Mouse (Mus musculus) heart, embryonic 15.5 days (tissue): Measurements from ENCODE around the gene Krt9. TPM values are rescaled to one million over a fixed set of nuclear protein-coding genes. Genes with fewer than 3 reads are reported as not detected.
A peak's percentile ranks its signal among the peaks of the same experiment; 100 is the strongest.

Source experiments
- ATAC-seq: fragments of 200-750 bp; cut with Nextera tagmentation; replicated peaks from 2 replicates; pipeline ENCODE4 v1.8.0; 2017; ENCODE audit warnings: low read depth, moderate TSS enrichment; ENCODE audit not compliant: insufficient number of reproducible peaks, insufficient read depth, low FRiP score
- H3K27ac ChIP-seq: fragments of 300-500 bp; sonication (generic); 2 replicates; pipeline ENCODE4 v1.5.1; 2015; ENCODE audit warnings: mild to moderate bottlenecking, inconsistent platforms
- H3K27me3 ChIP-seq: fragments of 300-500 bp; sonication (generic); 2 replicates; pipeline ENCODE4 v1.6.1; 2015; ENCODE audit warnings: inconsistent platforms
- H3K36me3 ChIP-seq: fragments of 300-500 bp; sonication (generic); 2 replicates; pipeline ENCODE4 v1.6.1; 2015; ENCODE audit warnings: mild to moderate bottlenecking, inconsistent platforms
- H3K4me1 ChIP-seq: fragments of 300-500 bp; sonication (generic); replicated peaks from 2 replicates; pipeline ENCODE4 v1.6.1; 2015; ENCODE audit warnings: inconsistent platforms
- H3K4me2 ChIP-seq: fragments of 300-500 bp; sonication (generic); 2 replicates; pipeline ENCODE4 v1.6.1; 2015; ENCODE audit warnings: inconsistent platforms, mild to moderate bottlenecking, moderate library complexity
- H3K4me3 ChIP-seq: fragments of 300-500 bp; sonication (generic); 2 replicates; pipeline ENCODE4 v1.5.1; 2015; ENCODE audit warnings: mild to moderate bottlenecking, inconsistent platforms
- H3K9ac ChIP-seq: fragments of 300-500 bp; sonication (generic); 2 replicates; pipeline ENCODE4 v1.6.1; 2015; ENCODE audit warnings: mild to moderate bottlenecking, inconsistent platforms
- H3K9me3 ChIP-seq: fragments of 300-500 bp; sonication (generic); replicated peaks from 2 replicates; pipeline ENCODE4 v1.6.1; 2016; ENCODE audit warnings: inconsistent platforms
- WGBS: fragments of 180-500 bp; shearing (Covaris S2); methylation state at CpG from one replicate; pipeline ENCODE4 v1.1.7; 2015; ENCODE audit warnings: mixed read lengths; 5-methylcytosine and 5-hydroxymethylcytosine counted together
- polyA plus RNA-seq: library from polyadenylated mRNA; unstranded; fragments of >200 nt; fragmentation: Nextera tagmentation; extraction: Ambion mirVana; gene quantifications from 2 replicates; pipeline ENCODE4 v1.2.1, GENCODE M21; 2015

The Krt9 gene
- polyA plus RNA-seq, 1 experiment from 2014 or later = not detected

DNA sequence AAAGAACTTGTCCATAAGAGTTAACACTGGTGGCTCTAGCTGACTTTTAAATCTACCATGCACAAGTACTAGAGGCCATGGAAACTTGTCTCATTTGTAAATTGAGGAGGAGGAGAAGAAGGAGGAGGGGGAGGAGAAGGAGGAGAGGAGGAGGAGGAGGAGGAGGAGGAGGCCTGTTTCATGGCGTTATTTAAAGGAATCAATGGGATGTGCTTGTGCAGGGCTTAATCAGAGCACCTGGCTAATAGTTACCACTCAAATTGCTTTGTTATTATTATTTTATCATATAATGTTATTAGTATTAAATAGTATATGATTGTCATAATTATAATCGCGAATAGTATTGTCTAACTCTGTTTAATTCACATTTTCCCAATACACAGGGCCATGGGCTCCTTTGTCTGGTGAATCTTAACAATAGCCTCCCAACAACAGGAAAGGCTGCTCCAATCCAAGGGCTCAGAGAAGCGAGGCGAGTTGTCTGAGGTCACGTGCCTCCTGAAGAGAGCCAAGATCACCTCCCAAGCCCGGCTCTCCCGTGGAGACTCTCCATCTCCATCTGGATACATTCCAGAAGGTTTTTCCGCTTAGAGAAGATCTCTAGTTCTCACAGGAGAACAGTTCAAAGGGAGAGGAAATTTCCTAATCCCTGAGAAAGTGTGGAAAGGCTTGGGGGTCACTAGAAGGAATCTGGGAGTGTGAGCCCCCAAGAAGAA is 44.3 kb downstream of the Krt9 start, which contains the start of gene Krt19:
Gene Krt19, minus strand, starts transcription at position 51 of the 716 bp plus-strand sequence.
- Histone ChIP-seq H3K27me3 (peaks cover 21% of the 10 kb centered on the region), H3K9me3 (no peaks in the 10 kb centered on the region), H3K4me3 (no peak within 1 kb of the TSS), H3K36me3 (no peaks in the 10 kb centered on the region), H3K27ac (no peak within 1 kb of the TSS), H3K4me2 (no peak within 1 kb of the TSS), H3K4me1 (peaks cover 27% of the 10 kb centered on the region), H3K9ac (no peak within 1 kb of the TSS)
- WGBS = 37% methylated on average over 9 of the region's 9 CpGs
- ATAC-seq = no peak

DNA sequence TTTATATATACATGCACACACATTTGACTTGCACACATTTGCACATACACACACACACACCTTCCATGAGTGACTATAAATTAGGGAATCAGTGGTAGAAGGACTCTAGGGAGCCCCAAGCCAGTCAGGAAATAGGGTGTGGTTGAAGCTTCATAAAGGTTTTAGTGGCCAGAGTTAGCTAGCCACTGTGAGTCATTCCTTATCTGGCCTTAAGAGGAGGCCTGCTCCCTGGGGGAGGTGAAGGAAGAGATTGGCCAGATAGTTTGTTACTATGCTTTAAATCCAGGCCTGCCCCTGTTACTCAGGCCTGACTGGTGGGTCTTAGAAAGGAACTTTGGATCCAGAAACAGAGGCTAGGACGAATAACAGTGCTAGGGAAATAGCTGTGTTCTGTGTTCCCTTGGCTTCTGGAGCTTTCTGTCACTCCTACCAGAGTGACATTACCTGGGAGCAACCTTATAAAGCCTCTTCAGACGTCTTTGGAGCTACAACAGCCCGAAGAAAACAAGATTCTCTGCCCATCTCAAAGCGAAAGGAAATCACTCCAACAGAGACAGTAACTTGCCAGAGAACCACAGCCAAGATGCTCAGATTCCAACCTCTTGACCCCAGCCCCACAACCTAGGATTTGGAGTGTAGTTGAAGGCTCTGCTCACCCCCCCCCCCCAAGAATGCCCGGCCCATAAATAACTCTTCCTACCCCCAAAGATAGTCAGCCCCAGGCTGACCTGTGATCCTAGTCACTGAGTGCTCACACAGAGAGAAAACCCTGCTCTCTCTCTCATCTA is 45.3 kb downstream of the Krt9 start:
- Histone ChIP-seq H3K9me3 (no peaks in the 10 kb centered on the region), H3K4me3 (no peak overlapping the region), H3K27ac (no peak overlapping the region), H3K4me1 (peaks cover 27% of the 10 kb centered on the region), H3K36me3 (no peaks in the 10 kb centered on the region), H3K4me2 (no peak overlapping the region), H3K27me3 (peaks cover 21% of the 10 kb centered on the region), H3K9ac (no peak overlapping the region)
- no peak for ATAC-seq
- 50% methylated on average over 5 of the region's 5 CpGs for WGBS

DNA sequence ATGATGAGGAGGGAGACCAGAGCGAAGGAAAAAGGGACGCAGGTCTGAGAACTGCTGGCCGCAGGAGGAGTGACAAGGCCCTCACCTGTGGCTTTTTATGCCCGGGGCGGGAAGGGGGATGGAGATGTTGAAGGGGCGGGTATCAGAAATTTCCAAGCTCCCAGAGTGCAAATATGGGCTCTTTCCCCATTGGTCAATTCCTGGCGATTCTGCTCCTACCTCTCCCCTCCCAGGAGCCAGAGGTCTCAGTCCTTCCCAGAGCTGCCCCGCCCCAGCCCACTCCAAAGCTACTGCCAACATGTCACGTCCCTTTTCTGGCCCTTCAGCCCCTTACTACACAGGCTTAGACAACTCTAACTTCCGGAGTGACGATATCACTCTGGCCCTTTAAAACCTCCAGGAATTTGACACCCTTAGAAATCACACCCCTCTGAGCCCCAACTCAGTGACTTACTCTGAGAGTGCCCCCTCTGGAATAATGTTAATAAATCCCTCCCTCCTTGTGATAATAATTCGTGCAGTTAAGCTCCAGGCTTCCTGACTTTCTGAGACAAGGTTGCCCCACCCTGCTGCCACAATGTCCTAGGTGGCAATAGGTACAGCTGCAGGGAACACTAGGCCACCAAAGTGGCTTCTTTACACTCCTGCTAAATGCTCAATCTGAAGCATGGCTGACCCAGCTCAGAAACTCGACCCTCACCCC is 47.0 kb downstream of the Krt9 start:
- Histone ChIP-seq H3K4me2 (peak overlapping the region; percentile 83), H3K4me3 (peak overlapping the region; percentile 53), H3K9me3 (no peaks in the 10 kb centered on the region), H3K27ac (peak overlapping the region; percentile 12; the same call in 1 of the 2 replicates), H3K36me3 (no peaks in the 10 kb centered on the region), H3K27me3 (peaks cover 21% of the 10 kb centered on the region), H3K4me1 (peaks cover 27% of the 10 kb centered on the region), H3K9ac (peak overlapping the region; percentile 49)
- ATAC-seq = peak; percentile 59; the same call in 1 of the 2 replicates
- WGBS = 2% methylated on average over 13 of the region's 13 CpGs

DNA sequence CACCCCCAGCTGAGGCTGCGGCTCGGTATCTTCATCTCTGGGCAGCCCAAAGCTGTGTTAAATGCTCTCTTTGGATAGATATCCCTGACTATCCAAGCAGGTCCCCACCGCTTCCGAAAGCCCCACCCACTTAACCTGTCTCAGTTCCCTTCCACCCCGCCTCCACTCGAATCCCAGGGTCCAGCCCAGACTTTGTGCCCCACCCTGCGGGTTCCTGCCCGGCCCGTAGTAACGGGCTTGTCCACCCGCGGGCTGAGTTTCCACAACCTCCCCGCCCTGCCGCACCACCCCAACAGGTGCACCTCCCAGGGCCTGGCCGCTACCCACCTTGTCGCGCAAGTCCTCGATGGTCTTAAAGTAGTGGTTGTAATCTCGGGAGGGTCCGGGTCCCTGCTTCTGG is 47.9 kb downstream of the Krt9 start:
- ATAC-seq = no peak
- Histone ChIP-seq H3K4me3 (peak overlapping the region; percentile 53), H3K9ac (peak overlapping the region; percentile 49), H3K4me1 (peaks cover 27% of the 10 kb centered on the region), H3K27ac (peak overlapping the region; percentile 12; the same call in 1 of the 2 replicates), H3K9me3 (no peaks in the 10 kb centered on the region), H3K36me3 (no peaks in the 10 kb centered on the region), H3K27me3 (peaks cover 21% of the 10 kb centered on the region), H3K4me2 (peak overlapping the region; percentile 83)
- WGBS = 3% methylated on average over 20 of the region's 20 CpGs

DNA sequence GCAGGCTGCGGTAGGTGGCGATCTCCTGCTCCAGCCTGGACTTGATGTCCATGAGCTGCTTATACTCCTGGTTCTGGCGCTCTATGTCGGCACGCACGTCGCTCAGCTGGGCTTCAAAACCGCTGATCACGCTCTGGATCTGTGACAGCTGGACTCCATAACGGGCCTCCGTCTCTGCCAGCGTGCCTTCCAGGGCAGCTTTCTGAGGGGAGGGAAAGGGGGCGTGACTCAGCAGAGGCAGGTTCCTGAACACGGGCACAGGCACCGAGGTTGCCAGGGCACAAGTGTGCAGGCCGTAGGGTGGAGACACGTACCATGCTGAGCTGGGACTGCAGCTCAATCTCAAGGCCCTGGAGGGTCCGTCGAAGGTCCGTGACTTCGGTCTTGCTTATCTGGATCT is 52.1 kb downstream of the Krt9 start:
- no peak for ATAC-seq
- H3K9me3 ChIP-seq = no peaks in the 10 kb centered on the region
- WGBS = 78% methylated on average over 21 of the region's 21 CpGs
- peaks cover 28% of the 10 kb centered on the region for H3K27me3 ChIP-seq
- H3K4me3 ChIP-seq = no peak overlapping the region
- H3K36me3 ChIP-seq = no peaks in the 10 kb centered on the region
- no peak overlapping the region for H3K27ac ChIP-seq
- H3K4me2 ChIP-seq = no peak overlapping the region
- no peak overlapping the region for H3K9ac ChIP-seq
- H3K4me1 ChIP-seq = peaks cover 16% of the 10 kb centered on the region

DNA sequence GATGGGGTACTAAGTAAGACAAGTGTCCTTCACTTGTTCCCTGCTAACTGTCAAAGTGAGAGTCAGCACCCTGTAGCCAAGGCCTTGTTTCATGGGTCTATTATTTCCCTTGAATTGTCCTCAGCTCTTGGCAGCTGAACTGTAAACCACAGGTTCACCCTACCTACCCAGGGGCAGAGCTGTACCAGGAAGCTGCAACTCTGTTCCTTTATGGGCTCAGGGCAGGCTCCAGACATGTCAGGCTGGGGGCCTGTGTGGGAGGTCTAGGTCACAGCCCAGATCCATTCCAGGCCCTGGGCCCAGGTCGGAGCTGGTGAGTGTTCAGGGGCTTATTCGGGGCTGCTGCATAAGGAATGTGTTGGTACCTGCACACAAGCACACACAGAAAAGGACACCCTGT is 53.7 kb downstream of the Krt9 start:
- Histone ChIP-seq H3K27me3 (peaks cover 16% of the 10 kb centered on the region), H3K27ac (no peak overlapping the region)
- ATAC-seq = no peak

DNA sequence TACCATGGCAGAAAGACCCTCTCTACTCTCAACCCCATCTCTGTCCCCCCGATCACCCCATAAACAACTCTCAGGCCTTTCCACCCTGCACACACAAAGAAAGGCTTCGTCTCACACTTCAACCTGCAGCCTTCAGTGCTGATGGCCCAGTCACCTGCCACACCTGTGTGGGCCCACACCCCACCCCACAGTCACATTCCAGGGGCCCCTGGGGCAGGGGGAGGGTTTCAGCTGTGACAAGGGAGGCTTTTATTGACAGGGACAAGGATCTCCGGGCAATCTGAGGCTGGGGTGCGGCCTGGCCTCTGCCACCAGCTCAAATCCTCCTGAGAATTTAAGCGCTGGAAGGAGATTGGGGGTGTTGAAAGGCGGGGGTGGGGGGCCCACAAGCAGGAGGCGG is 54.2 kb downstream of the Krt9 start:
- peaks cover 10% of the 10 kb centered on the region for H3K27me3 ChIP-seq
- H3K4me1 ChIP-seq = 0 out of 2 replicates have a peak, but pooled peaks cover 3% of the 10 kb centered on the region
- H3K36me3 ChIP-seq = no peaks in the 10 kb centered on the region
- 63% methylated on average over 7 of the region's 7 CpGs for WGBS
- H3K27ac ChIP-seq = no peak overlapping the region
- no peaks in the 10 kb centered on the region for H3K9me3 ChIP-seq
- ATAC-seq = no peak
- H3K4me2 ChIP-seq = no peak overlapping the region
- H3K9ac ChIP-seq = no peak overlapping the region
- no peak overlapping the region for H3K4me3 ChIP-seq

More for the DNA sequence above, 53.7 kb downstream of the Krt9 start:
- H3K4me1 ChIP-seq = 0 out of 2 replicates have a peak, but pooled peaks cover 3% of the 10 kb centered on the region
- no peaks in the 10 kb centered on the region for H3K9me3 ChIP-seq
- H3K36me3 ChIP-seq = no peaks in the 10 kb centered on the region
- WGBS = 52% methylated on average over 2 of the region's 2 CpGs
- H3K9ac ChIP-seq = no peak overlapping the region
- no peak overlapping the region for H3K4me2 ChIP-seq
- H3K4me3 ChIP-seq = no peak overlapping the region

DNA sequence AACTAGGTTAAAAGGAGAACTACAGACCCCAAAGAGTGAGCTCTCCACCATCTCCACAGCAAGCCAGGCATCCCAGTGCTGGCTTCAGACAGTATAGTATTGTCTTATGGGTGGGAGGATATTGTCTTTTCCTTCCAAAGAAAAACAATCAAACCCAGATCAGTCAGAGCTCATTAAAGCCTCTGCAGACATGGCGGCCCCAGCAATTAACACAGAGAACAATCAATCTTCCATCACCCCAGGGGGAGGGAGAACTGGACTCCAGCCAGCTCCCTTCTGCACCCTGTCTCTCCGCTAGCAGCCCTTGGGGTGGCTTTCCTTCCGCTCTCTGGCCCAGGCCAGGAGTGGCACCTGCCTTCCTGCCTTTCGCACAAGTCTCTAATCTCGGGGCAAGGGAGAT is 55.4 kb downstream of the Krt9 start:
- Histone ChIP-seq H3K9me3 (no peaks in the 10 kb centered on the region), H3K27me3 (peaks cover 18% of the 10 kb centered on the region; the same call in 1 of the 2 replicates), H3K4me1 (0 out of 2 replicates have a peak, but pooled peaks cover 3% of the 10 kb centered on the region), H3K36me3 (no peaks in the 10 kb centered on the region), H3K27ac (no peak overlapping the region), H3K4me2 (no peak overlapping the region), H3K4me3 (no peak overlapping the region), H3K9ac (no peak overlapping the region)
- no peak for ATAC-seq
- 43% methylated on average over 5 of the region's 5 CpGs for WGBS

Other genes starting within 250 kb of the Krt9 start
- gene Krtap9-5, start 244.8 kb downstream of the Krt9 start, polyA plus RNA-seq = not detected in 2 replicates
- gene Krtap29-1, start 214.2 kb downstream of the Krt9 start, polyA plus RNA-seq = not detected in 2 replicates
- gene Krtap16-1, start 206.6 kb downstream of the Krt9 start, polyA plus RNA-seq = not detected in 2 replicates
- 0.76 TPM in 1 of 2 replicates, not detected in the other for gene Krtap17-1, start 199.3 kb downstream of the Krt9 start, polyA plus RNA-seq
- not detected in 2 replicates for gene Krt33a, start 177.0 kb downstream of the Krt9 start, polyA plus RNA-seq
- 0.09 TPM in 1 of 2 replicates, not detected in the other for gene Krt33b, start 163.4 kb downstream of the Krt9 start, polyA plus RNA-seq
- gene Krt34, start 151.7 kb downstream of the Krt9 start, polyA plus RNA-seq = not detected in 2 replicates
- gene Krt31, start 142.7 kb downstream of the Krt9 start, polyA plus RNA-seq = not detected in 2 replicates
- not detected in 2 replicates for gene Krt32, start 105.0 kb downstream of the Krt9 start, polyA plus RNA-seq
- gene Krt35, start 97.0 kb downstream of the Krt9 start, polyA plus RNA-seq = not detected in 2 replicates
- gene Krt36, start 87.6 kb downstream of the Krt9 start, polyA plus RNA-seq = 0.10 TPM in 1 of 2 replicates, not detected in the other
- 0.45 and 0.62 TPM in 2 replicates for gene Krt13, start 71.7 kb downstream of the Krt9 start, polyA plus RNA-seq
- 4.2 and 20.2 TPM in 2 replicates for gene Krt15, start 57.3 kb downstream of the Krt9 start, polyA plus RNA-seq
- 42.6 and 82.2 TPM in 2 replicates for gene Krt19, start 44.6 kb downstream of the Krt9 start, polyA plus RNA-seq
- gene Krt14, start 14.3 kb upstream of the Krt9 start, polyA plus RNA-seq = 3.0 and 4.8 TPM in 2 replicates
- 0.27 TPM in 1 of 2 replicates, not detected in the other for gene Krt16, start 55.7 kb upstream of the Krt9 start, polyA plus RNA-seq
- gene Krt17, start 67.8 kb upstream of the Krt9 start, polyA plus RNA-seq = 5.2 and 42.7 TPM in 2 replicates
- gene Krt42, start 76.6 kb upstream of the Krt9 start, polyA plus RNA-seq = not detected in 2 replicates
- gene Eif1, start 126.6 kb upstream of the Krt9 start, polyA plus RNA-seq = 1,413 and 1,738 TPM in 2 replicates
- not detected in 2 replicates for gene Gast, start 141.2 kb upstream of the Krt9 start, polyA plus RNA-seq
- 5.3 and 7.7 TPM in 2 replicates for gene Hap1, start 162.9 kb upstream of the Krt9 start, polyA plus RNA-seq
- 117 and 140 TPM in 2 replicates for gene Jup, start 204.5 kb upstream of the Krt9 start, polyA plus RNA-seq
- 48.3 and 63.1 TPM in 2 replicates for gene P3h4, start 221.6 kb upstream of the Krt9 start, polyA plus RNA-seq
- 86.3 and 119 TPM in 2 replicates for gene Fkbp10, start 222.5 kb upstream of the Krt9 start, polyA plus RNA-seq
- 90.2 and 104 TPM in 2 replicates for gene Nt5c3b, start 248.6 kb upstream of the Krt9 start, polyA plus RNA-seq
- 0.33 and 0.42 TPM in 2 replicates for gene Klhl10, start 248.7 kb upstream of the Krt9 start, polyA plus RNA-seq